Mouse (Mus musculus) limb, embryonic 15.5 days (tissue): Measurements from ENCODE around the gene Nfkb1. TPM values are rescaled to one million over a fixed set of nuclear protein-coding genes. Genes with fewer than 3 reads are reported as not detected.

Source experiments
- ATAC-seq: fragments of 200-750 bp; cut with Nextera tagmentation; 2 replicates; pipeline ENCODE4 v1.8.0; 2017; ENCODE audit warnings: low read depth, moderate TSS enrichment; ENCODE audit not compliant: insufficient number of reproducible peaks, low FRiP score, low TSS enrichment
- H3K27ac ChIP-seq: fragments of 300-500 bp; sonication (generic); 2 replicates; pipeline ENCODE4 v1.5.1; 2015; ENCODE audit warnings: moderate library complexity, mild to moderate bottlenecking, inconsistent platforms
- H3K27me3 ChIP-seq: fragments of 300-500 bp; sonication (generic); 2 replicates; pipeline ENCODE4 v1.6.1; 2015; ENCODE audit warnings: inconsistent platforms
- H3K36me3 ChIP-seq: fragments of 300-500 bp; sonication (generic); 2 replicates; pipeline ENCODE4 v1.6.1; 2015; ENCODE audit warnings: inconsistent platforms
- H3K4me1 ChIP-seq: fragments of 300-500 bp; sonication (generic); 2 replicates; pipeline ENCODE4 v1.6.1; 2015; ENCODE audit warnings: inconsistent platforms
- H3K4me2 ChIP-seq: fragments of 300-500 bp; sonication (generic); 2 replicates; pipeline ENCODE4 v1.6.1; 2015; ENCODE audit warnings: mild to moderate bottlenecking, inconsistent platforms
- H3K4me3 ChIP-seq: fragments of 300-500 bp; sonication (generic); 2 replicates; pipeline ENCODE4 v1.5.1; 2015; ENCODE audit warnings: mild to moderate bottlenecking, inconsistent platforms
- H3K9ac ChIP-seq: fragments of 300-500 bp; sonication (generic); 2 replicates; pipeline ENCODE4 v1.6.1; 2015; ENCODE audit warnings: inconsistent platforms
- H3K9me3 ChIP-seq: fragments of 300-500 bp; sonication (generic); 2 replicates; pipeline ENCODE4 v1.6.1; 2016; ENCODE audit warnings: inconsistent platforms
- WGBS: fragments of 180-500 bp; shearing (Covaris S2); methylation state at CpG from one replicate; pipeline ENCODE4 v1.1.7; 2015; 5-methylcytosine and 5-hydroxymethylcytosine counted together
- polyA plus RNA-seq: library from polyadenylated mRNA; unstranded; fragments of >200 nt; fragmentation: Nextera tagmentation; extraction: Ambion mirVana; gene quantifications from 2 replicates; pipeline ENCODE4 v1.2.1, GENCODE M21; 2015

Nfkb1 gene
- polyA plus RNA-seq, 1 experiment from 2014 or later, result 18.8 TPM

- Histone ChIP-seq H3K4me1 (peaks cover 23% of the 10 kb centered on the region), H3K36me3 (no peaks in the 10 kb centered on the region), H3K9me3 (no peaks in the 10 kb centered on the region), H3K27me3 (no peaks in the 10 kb centered on the region), H3K4me2 (no peak overlapping the region), H3K27ac (no peak overlapping the region), H3K4me3 (no peak overlapping the region), H3K9ac (no peak overlapping the region)
- WGBS, result 68% methylated on average over 5 of the region's 5 CpGs
- ATAC-seq, result no peak
These were observed 14.3 kb downstream of the Nfkb1 start for GRCm38 (mm10) chr3:135677064-135677463.

- ATAC-seq, result no peak
- no peak overlapping the region for H3K9ac ChIP-seq
- 64% methylated on average over 2 of the region's 2 CpGs for WGBS
- H3K27ac ChIP-seq, result 0 out of 2 replicates have a peak overlapping the region, but pooled peaks have one; percentile 22
- H3K4me1 ChIP-seq, result peaks cover 23% of the 10 kb centered on the region
- no peak overlapping the region for H3K4me3 ChIP-seq
- no peaks in the 10 kb centered on the region for H3K36me3 ChIP-seq
- no peaks in the 10 kb centered on the region for H3K27me3 ChIP-seq
- H3K9me3 ChIP-seq, result no peaks in the 10 kb centered on the region
- no peak overlapping the region for H3K4me2 ChIP-seq
These were observed 15.0 kb downstream of the Nfkb1 start for GRCm38 (mm10) chr3:135676364-135676763.

GRCm38 (mm10) chr3:135675480-135675879 is 15.9 kb downstream of the Nfkb1 start:
- no peaks in the 10 kb centered on the region for H3K9me3 ChIP-seq
- no peaks in the 10 kb centered on the region for H3K36me3 ChIP-seq
- ATAC-seq, result no peak
- no peak overlapping the region for H3K9ac ChIP-seq
- no peak overlapping the region for H3K27ac ChIP-seq
- H3K4me1 ChIP-seq, result peaks cover 26% of the 10 kb centered on the region
- no peak overlapping the region for H3K4me2 ChIP-seq
- H3K4me3 ChIP-seq, result no peak overlapping the region
- WGBS, result 62% methylated on average over 5 of the region's 5 CpGs
- no peaks in the 10 kb centered on the region for H3K27me3 ChIP-seq

GRCm38 (mm10) chr3:135674716-135675392 is 16.5 kb downstream of the Nfkb1 start:
- Histone ChIP-seq H3K4me2 (no peak overlapping the region), H3K9me3 (no peaks in the 10 kb centered on the region), H3K27me3 (no peaks in the 10 kb centered on the region), H3K4me1 (peaks cover 26% of the 10 kb centered on the region), H3K36me3 (no peaks in the 10 kb centered on the region), H3K27ac (no peak overlapping the region), H3K4me3 (no peak overlapping the region), H3K9ac (no peak overlapping the region)
- 57% methylated on average over 13 of the region's 13 CpGs for WGBS
- no peak for ATAC-seq

- H3K4me2 ChIP-seq, result no peak overlapping the region
- 0 out of 2 replicates have a peak overlapping the region, but pooled peaks have one; percentile 27 for H3K27ac ChIP-seq
- no peaks in the 10 kb centered on the region; the same call in 1 of the 2 replicates for H3K36me3 ChIP-seq
- ATAC-seq, result no peak
- WGBS, result 39% methylated on average over 7 of the region's 7 CpGs
- no peaks in the 10 kb centered on the region for H3K9me3 ChIP-seq
- peaks cover 26% of the 10 kb centered on the region for H3K4me1 ChIP-seq
- H3K9ac ChIP-seq, result no peak overlapping the region
- H3K4me3 ChIP-seq, result no peak overlapping the region
- no peaks in the 10 kb centered on the region for H3K27me3 ChIP-seq
These were observed 17.7 kb downstream of the Nfkb1 start for GRCm38 (mm10) chr3:135673695-135674094.

GRCm38 (mm10) chr3:135673041-135673440 is 18.3 kb downstream of the Nfkb1 start:
- no peak overlapping the region for H3K9ac ChIP-seq
- H3K4me2 ChIP-seq, result no peak overlapping the region
- 0 out of 2 replicates have a peak overlapping the region, but pooled peaks have one; percentile 9 for H3K27ac ChIP-seq
- H3K4me1 ChIP-seq, result peaks cover 26% of the 10 kb centered on the region
- whole genome bisulfite sequencing, result 84% methylated on average over 4 of the region's 4 CpGs
- H3K36me3 ChIP-seq, result no peaks in the 10 kb centered on the region; the same call in 1 of the 2 replicates
- H3K27me3 ChIP-seq, result no peaks in the 10 kb centered on the region
- no peaks in the 10 kb centered on the region for H3K9me3 ChIP-seq
- no peak for ATAC-seq
- H3K4me3 ChIP-seq, result no peak overlapping the region

- Histone ChIP-seq H3K27ac (no peak overlapping the region), H3K36me3 (no peaks in the 10 kb centered on the region; the same call in 1 of the 2 replicates), H3K4me2 (no peak overlapping the region), H3K9me3 (no peaks in the 10 kb centered on the region), H3K4me3 (no peak overlapping the region), H3K4me1 (peaks cover 26% of the 10 kb centered on the region), H3K9ac (no peak overlapping the region), H3K27me3 (no peaks in the 10 kb centered on the region)
- ATAC-seq, result no peak
- WGBS, result 82% methylated on average over 5 of the region's 5 CpGs
These were observed 19.2 kb downstream of the Nfkb1 start for GRCm38 (mm10) chr3:135672135-135672534.

GRCm38 (mm10) chr3:135670869-135671268 is 20.5 kb downstream of the Nfkb1 start:
- Histone ChIP-seq H3K9me3 (no peaks in the 10 kb centered on the region), H3K4me1 (peaks cover 26% of the 10 kb centered on the region), H3K4me3 (no peak overlapping the region), H3K27me3 (no peaks in the 10 kb centered on the region), H3K4me2 (no peak overlapping the region), H3K27ac (no peak overlapping the region), H3K9ac (no peak overlapping the region), H3K36me3 (peaks cover 5% of the 10 kb centered on the region)
- ATAC-seq, result no peak
- 64% methylated on average over 4 of the region's 4 CpGs for WGBS

GRCm38 (mm10) chr3:135667084-135667483 is 24.3 kb downstream of the Nfkb1 start:
- no peak overlapping the region for H3K4me3 ChIP-seq
- no peak overlapping the region for H3K27ac ChIP-seq
- no peak for ATAC-seq
- H3K9me3 ChIP-seq, result no peaks in the 10 kb centered on the region
- WGBS, result 81% methylated on average over 3 of the region's 3 CpGs
- no peak overlapping the region for H3K4me2 ChIP-seq
- H3K4me1 ChIP-seq, result peaks cover 3% of the 10 kb centered on the region; the same call in 1 of the 2 replicates
- no peaks in the 10 kb centered on the region for H3K27me3 ChIP-seq
- no peak overlapping the region for H3K9ac ChIP-seq
- peaks cover 26% of the 10 kb centered on the region for H3K36me3 ChIP-seq

GRCm38 (mm10) chr3:135665777-135666259 is 25.5 kb downstream of the Nfkb1 start:
- H3K36me3 ChIP-seq, result peaks cover 36% of the 10 kb centered on the region
- 49% methylated on average over 6 of the region's 6 CpGs for WGBS

GRCm38 (mm10) chr3:135662139-135662864 is 29.0 kb downstream of the Nfkb1 start:
- no peak for ATAC-seq
- H3K4me3 ChIP-seq, result no peak overlapping the region
- no peaks in the 10 kb centered on the region for H3K27me3 ChIP-seq
- no peaks in the 10 kb centered on the region for H3K9me3 ChIP-seq
- H3K4me1 ChIP-seq, result no peaks in the 10 kb centered on the region
- peaks cover 48% of the 10 kb centered on the region for H3K36me3 ChIP-seq
- H3K27ac ChIP-seq, result no peak overlapping the region
- no peak overlapping the region for H3K9ac ChIP-seq
- WGBS, result 71% methylated on average over 15 of the region's 15 CpGs
- H3K4me2 ChIP-seq, result no peak overlapping the region

More at GRCm38 (mm10) chr3:135665777-135666259, 25.5 kb downstream of the Nfkb1 start:
- Histone ChIP-seq H3K4me3 (no peak overlapping the region), H3K4me1 (peaks cover under 1% of the 10 kb centered on the region; the same call in 1 of the 2 replicates), H3K9ac (no peak overlapping the region), H3K4me2 (no peak overlapping the region), H3K27me3 (no peaks in the 10 kb centered on the region), H3K27ac (no peak overlapping the region), H3K9me3 (no peaks in the 10 kb centered on the region)
- ATAC-seq, result no peak

GRCm38 (mm10) chr3:135661707-135662106 is 29.6 kb downstream of the Nfkb1 start:
- Histone ChIP-seq H3K27me3 (no peaks in the 10 kb centered on the region), H3K4me1 (no peaks in the 10 kb centered on the region), H3K27ac (no peak overlapping the region), H3K9ac (no peak overlapping the region), H3K36me3 (peaks cover 48% of the 10 kb centered on the region), H3K4me3 (no peak overlapping the region), H3K9me3 (no peaks in the 10 kb centered on the region), H3K4me2 (no peak overlapping the region)
- whole genome bisulfite sequencing, result 66% methylated on average over 9 of the region's 9 CpGs
- no peak for ATAC-seq
